Mouse (Mus musculus): ENCODE measurements around the gene 6030468B19Rik. TPM values are rescaled to one million over a fixed set of nuclear protein-coding genes. Genes with fewer than 3 reads are reported as not detected.
A peak's percentile ranks its signal among the peaks of the same experiment; 100 is the strongest.

The 6030468B19Rik gene
- polyA plus RNA-seq, 1 experiment from 2014 or later = 0.27 TPM

DNA sequence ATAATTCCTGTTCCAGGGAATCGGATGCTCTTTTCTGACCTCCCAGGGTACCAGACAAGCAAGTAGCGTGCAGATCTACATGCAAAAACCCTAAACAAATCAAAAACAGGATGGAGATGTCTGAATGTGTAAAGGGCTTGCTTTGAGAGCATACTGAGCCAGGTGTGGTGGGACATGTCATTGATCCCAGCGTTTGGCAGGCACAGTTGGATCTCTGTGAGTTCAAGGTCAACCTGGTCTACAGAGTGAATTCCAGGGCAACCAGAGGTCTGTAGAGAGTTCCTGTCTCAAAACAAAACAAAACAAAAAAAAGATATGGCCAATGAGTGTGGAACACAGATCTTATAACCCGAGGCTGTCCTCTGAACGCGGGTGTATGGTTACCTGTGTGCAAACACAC lies 26.0 kb downstream of the 6030468B19Rik start:
- Histone ChIP-seq H3K4me2 (ENCODE audit: low read depth, low read length) (no peak overlapping the region), H3K27me3 (ENCODE audit: control insufficient read depth, insufficient read depth, low read length) (no peaks in the 10 kb centered on the region), H3K4me3 (ENCODE audit: low read depth, low read length) (no peak overlapping the region), H3K4me1 (ENCODE audit: control insufficient read depth, insufficient read depth, low read length) (peaks cover 3% of the 10 kb centered on the region), H3K36me3 (replicated peaks; ENCODE audit: control insufficient read depth, insufficient read depth, low read depth, low read length) (no peaks in the 10 kb centered on the region; the same call in 1 of the 2 replicates), H3K9me3 (replicated peaks; ENCODE audit: control insufficient read depth, low read length) (no peaks in the 10 kb centered on the region), H3K9ac (replicated peaks; ENCODE audit: low read length) (no peak overlapping the region), H3K27ac (replicated peaks; ENCODE audit: low read depth, low read length) (no peak overlapping the region)
- WGBS = 88% methylated on average over 6 of the region's 6 CpGs
- no peak for ATAC-seq (replicated peaks; ENCODE audit: insufficient number of reproducible peaks, low FRiP score, low TSS enrichment, low read depth)
- DNase-seq (ENCODE audit: low spot score) = no peak

DNA sequence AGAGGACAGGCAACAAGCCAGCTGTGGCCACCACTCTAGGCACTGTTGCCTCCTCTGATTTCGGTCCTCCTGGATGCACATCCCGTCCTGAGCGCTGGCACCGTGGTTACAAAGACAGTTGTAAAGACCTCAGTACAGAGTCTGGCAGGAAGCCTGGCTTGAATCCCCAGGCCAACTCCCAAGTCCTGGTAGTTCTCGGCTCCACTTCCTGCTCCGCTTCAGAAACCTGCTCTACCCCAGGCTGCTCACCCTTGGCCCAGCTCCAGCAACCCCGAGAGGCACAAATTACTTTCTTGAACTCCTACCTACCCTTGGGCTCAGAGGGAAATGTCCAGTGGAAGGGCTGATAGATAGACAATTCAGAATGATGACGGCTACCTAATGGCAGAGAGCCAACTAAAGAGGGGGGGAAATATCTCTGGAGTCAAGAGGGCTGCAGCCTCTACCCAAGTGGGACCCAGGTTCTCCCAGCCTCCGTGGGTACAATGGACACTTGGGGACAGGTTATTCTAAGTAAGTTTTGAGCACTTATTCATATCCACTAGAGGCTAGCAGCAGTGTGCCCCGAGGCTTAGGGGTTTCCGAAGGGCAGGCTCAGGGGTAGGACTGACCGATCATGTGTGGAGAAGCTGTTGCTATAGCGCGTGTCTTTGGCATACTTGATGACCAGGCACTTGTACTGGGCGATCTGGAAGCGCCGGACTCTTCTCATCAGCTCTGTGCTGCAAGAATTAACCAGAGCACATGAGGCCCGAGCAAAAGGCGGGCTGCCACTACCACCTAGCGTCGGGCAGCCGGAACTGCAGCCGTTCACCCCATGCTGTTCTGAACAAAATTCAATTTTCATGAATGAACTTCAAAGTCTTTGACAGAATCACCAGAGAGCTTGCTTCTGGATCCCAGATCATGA lies 26.9 kb downstream of the 6030468B19Rik start:
- Histone ChIP-seq H3K4me3 (ENCODE audit: low read depth, low read length) (peak overlapping the region; percentile 67), H3K36me3 (replicated peaks; ENCODE audit: control insufficient read depth, insufficient read depth, low read depth, low read length) (no peaks in the 10 kb centered on the region; the same call in 1 of the 2 replicates), H3K27me3 (ENCODE audit: control insufficient read depth, insufficient read depth, low read length) (no peaks in the 10 kb centered on the region), H3K9ac (replicated peaks; ENCODE audit: low read length) (peak overlapping the region; percentile 81), H3K4me2 (ENCODE audit: low read depth, low read length) (peak overlapping the region; percentile 62), H3K27ac (replicated peaks; ENCODE audit: low read depth, low read length) (no peak overlapping the region; the same call in 1 of the 2 replicates), H3K4me1 (ENCODE audit: control insufficient read depth, insufficient read depth, low read length) (peaks cover 3% of the 10 kb centered on the region), H3K9me3 (replicated peaks; ENCODE audit: control insufficient read depth, low read length) (no peaks in the 10 kb centered on the region)
- 28% methylated on average over 23 of the region's 23 CpGs for WGBS
- DNase-seq (ENCODE audit: low spot score) (peak; percentile 90), ATAC-seq (replicated peaks; ENCODE audit: insufficient number of reproducible peaks, low FRiP score, low TSS enrichment, low read depth) (peak; percentile 47; the same call in 1 of the 2 replicates)

DNA sequence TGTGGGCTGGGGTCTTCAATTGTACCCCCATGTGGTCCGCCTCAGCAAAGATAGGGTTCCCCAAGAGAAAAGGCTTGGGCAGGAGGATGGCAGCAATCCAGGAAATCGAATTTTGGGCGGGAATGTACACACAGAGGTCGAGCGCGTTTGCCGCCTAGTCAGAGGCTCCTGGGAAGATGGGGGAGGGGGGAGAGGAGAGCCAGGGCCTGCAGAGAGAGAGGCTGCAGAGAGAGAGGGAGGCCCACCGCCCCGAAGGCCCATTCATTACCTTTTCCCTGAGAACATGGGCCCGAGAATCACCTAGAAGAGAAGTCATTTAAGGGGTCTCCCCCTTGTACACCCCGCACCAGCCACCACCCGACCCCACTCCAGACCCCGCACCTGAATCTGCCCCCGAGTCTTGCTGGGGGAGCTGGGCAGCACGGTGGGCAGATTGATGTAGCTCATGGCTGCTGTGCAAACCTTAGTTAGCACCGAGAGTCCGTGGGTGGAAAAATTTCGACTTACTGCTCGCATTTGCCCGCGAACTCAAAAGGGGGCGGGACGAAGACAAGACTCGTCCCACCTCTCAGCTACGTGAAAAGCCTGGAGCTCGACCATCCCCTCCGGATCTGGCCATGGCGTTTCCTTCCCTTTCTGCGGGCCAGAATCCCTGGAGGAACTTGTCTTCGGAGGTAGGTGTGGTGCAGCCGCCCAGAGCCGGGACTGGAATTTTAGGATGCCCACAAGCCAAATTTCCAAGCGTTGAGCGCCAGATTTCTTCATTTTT lies 28.1 kb downstream of the 6030468B19Rik start, which contains the start of the genes Afmid and Tk1:
Afmid (plus strand) TSS at position 592 of the 769 bp plus-strand sequence.
Tk1 (minus strand) TSS at position 760 of the 769 bp plus-strand sequence.
- Histone ChIP-seq H3K36me3 (replicated peaks; ENCODE audit: control insufficient read depth, insufficient read depth, low read depth, low read length) (no peaks in the 10 kb centered on the region; the same call in 1 of the 2 replicates), H3K9ac (replicated peaks; ENCODE audit: low read length) (peak within 1 kb of the TSS; percentile 81), H3K4me2 (ENCODE audit: low read depth, low read length) (peak within 1 kb of the TSS; percentile 62), H3K27me3 (ENCODE audit: control insufficient read depth, insufficient read depth, low read length) (no peaks in the 10 kb centered on the region), H3K4me1 (ENCODE audit: control insufficient read depth, insufficient read depth, low read length) (peaks cover 3% of the 10 kb centered on the region), H3K4me3 (ENCODE audit: low read depth, low read length) (peak within 1 kb of the TSS; percentile 67), H3K9me3 (replicated peaks; ENCODE audit: control insufficient read depth, low read length) (no peaks in the 10 kb centered on the region), H3K27ac (replicated peaks; ENCODE audit: low read depth, low read length) (peak within 1 kb of the TSS; percentile 89)
- DNase-seq (ENCODE audit: low spot score) (peak; percentile 94), ATAC-seq (replicated peaks; ENCODE audit: insufficient number of reproducible peaks, low FRiP score, low TSS enrichment, low read depth) (peak; percentile 45)
- WGBS = 0% methylated on average over 34 of the region's 34 CpGs

DNA sequence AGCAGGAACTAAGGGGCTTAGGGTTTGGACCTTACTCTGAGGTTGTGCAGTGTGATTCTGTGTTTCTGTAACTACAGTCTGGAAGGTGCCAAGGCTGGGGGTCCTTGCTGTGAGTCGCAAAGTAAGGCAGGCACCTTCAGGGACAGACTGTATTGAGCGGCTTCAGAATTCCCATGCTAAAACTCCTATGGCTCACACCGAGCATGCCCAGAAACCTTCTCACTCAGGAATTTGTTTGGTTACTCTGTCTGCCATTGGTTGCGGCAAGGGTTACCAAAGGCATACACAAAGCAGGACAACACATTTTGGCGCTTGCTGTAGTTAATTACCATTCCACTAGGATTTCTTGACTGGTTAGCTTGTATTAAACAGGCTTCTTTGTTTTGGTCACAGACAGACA lies 28.7 kb downstream of the 6030468B19Rik start:
- Histone ChIP-seq H3K9ac (replicated peaks; ENCODE audit: low read length) (peak overlapping the region; percentile 81), H3K36me3 (replicated peaks; ENCODE audit: control insufficient read depth, insufficient read depth, low read depth, low read length) (no peaks in the 10 kb centered on the region; the same call in 1 of the 2 replicates), H3K27ac (replicated peaks; ENCODE audit: low read depth, low read length) (peak overlapping the region; percentile 89), H3K4me1 (ENCODE audit: control insufficient read depth, insufficient read depth, low read length) (peaks cover 3% of the 10 kb centered on the region), H3K27me3 (ENCODE audit: control insufficient read depth, insufficient read depth, low read length) (no peaks in the 10 kb centered on the region), H3K9me3 (replicated peaks; ENCODE audit: control insufficient read depth, low read length) (no peaks in the 10 kb centered on the region), H3K4me3 (ENCODE audit: low read depth, low read length) (peak overlapping the region; percentile 67), H3K4me2 (ENCODE audit: low read depth, low read length) (peak overlapping the region; percentile 62)
- DNase-seq (ENCODE audit: low spot score) = peak; percentile 63
- 4% methylated on average over 5 of the region's 5 CpGs for WGBS
- ATAC-seq (replicated peaks; ENCODE audit: insufficient number of reproducible peaks, low FRiP score, low TSS enrichment, low read depth) = no peak; the same call in 1 of the 2 replicates

DNA sequence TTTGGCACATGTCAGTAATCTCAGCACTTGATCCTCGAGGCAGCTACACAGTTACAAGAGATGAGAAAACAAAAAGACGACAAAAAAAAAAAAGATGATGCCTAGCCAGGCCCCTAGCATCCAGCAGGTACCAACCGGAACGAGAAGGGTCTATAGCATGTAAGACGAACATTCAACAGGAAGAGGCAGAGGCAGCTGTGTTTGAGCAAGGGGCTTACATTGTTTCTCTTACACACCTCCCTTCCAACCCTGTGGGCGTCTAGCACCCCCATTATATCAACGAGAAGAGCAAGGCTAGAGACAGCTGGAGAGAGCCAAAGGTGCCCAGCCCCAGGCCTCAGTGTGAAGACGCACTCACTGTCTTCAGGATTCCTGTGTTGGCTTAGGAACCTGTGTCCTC lies 29.5 kb downstream of the 6030468B19Rik start:
- H3K4me1 ChIP-seq (ENCODE audit: control insufficient read depth, insufficient read depth, low read length) = peaks cover 3% of the 10 kb centered on the region
- H3K27ac ChIP-seq (replicated peaks; ENCODE audit: low read depth, low read length) = peak overlapping the region; percentile 89
- H3K36me3 ChIP-seq (replicated peaks; ENCODE audit: control insufficient read depth, insufficient read depth, low read depth, low read length) = no peaks in the 10 kb centered on the region; the same call in 1 of the 2 replicates
- no peaks in the 10 kb centered on the region for H3K27me3 ChIP-seq (ENCODE audit: control insufficient read depth, insufficient read depth, low read length)
- H3K9ac ChIP-seq (replicated peaks; ENCODE audit: low read length) = no peak overlapping the region; the same call in 1 of the 2 replicates
- WGBS = 64% methylated on average over 8 of the region's 8 CpGs
- H3K4me3 ChIP-seq (ENCODE audit: low read depth, low read length) = no peak overlapping the region
- DNase-seq (ENCODE audit: low spot score) = no peak
- peak overlapping the region; percentile 62 for H3K4me2 ChIP-seq (ENCODE audit: low read depth, low read length)
- no peak for ATAC-seq (replicated peaks; ENCODE audit: insufficient number of reproducible peaks, low FRiP score, low TSS enrichment, low read depth)
- no peaks in the 10 kb centered on the region for H3K9me3 ChIP-seq (replicated peaks; ENCODE audit: control insufficient read depth, low read length)

DNA sequence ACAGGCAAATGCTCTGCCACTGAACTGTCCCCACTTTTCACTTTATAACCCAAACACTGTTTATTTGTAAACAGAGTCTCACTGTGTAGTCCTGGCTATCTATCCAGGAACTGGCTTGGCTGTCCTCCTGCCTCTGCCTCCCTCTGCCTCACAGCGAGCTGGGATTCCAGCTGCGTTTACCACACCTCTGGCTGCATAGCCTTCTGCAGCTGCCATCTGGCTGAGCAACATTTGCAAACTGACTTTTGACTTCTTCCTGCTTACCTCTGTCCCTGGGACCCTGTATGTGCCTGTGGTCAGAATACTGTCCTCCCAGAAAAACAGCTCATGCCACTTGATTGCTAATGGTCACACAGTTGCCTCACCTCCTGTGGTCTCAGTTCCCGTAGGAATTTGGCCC lies 29.9 kb downstream of the 6030468B19Rik start:
- no peak for DNase-seq (ENCODE audit: low spot score)
- no peak overlapping the region for H3K4me3 ChIP-seq (ENCODE audit: low read depth, low read length)
- H3K36me3 ChIP-seq (replicated peaks; ENCODE audit: control insufficient read depth, insufficient read depth, low read depth, low read length) = no peaks in the 10 kb centered on the region; the same call in 1 of the 2 replicates
- no peaks in the 10 kb centered on the region for H3K27me3 ChIP-seq (ENCODE audit: control insufficient read depth, insufficient read depth, low read length)
- H3K4me1 ChIP-seq (ENCODE audit: control insufficient read depth, insufficient read depth, low read length) = peaks cover 3% of the 10 kb centered on the region
- no peaks in the 10 kb centered on the region for H3K9me3 ChIP-seq (replicated peaks; ENCODE audit: control insufficient read depth, low read length)
- H3K9ac ChIP-seq (replicated peaks; ENCODE audit: low read length) = no peak overlapping the region
- ATAC-seq (replicated peaks; ENCODE audit: insufficient number of reproducible peaks, low FRiP score, low TSS enrichment, low read depth) = no peak
- H3K4me2 ChIP-seq (ENCODE audit: low read depth, low read length) = no peak overlapping the region
- H3K27ac ChIP-seq (replicated peaks; ENCODE audit: low read depth, low read length) = peak overlapping the region; percentile 89; the same call in 1 of the 2 replicates
- WGBS = 71% methylated on average over 3 of the region's 3 CpGs

DNA sequence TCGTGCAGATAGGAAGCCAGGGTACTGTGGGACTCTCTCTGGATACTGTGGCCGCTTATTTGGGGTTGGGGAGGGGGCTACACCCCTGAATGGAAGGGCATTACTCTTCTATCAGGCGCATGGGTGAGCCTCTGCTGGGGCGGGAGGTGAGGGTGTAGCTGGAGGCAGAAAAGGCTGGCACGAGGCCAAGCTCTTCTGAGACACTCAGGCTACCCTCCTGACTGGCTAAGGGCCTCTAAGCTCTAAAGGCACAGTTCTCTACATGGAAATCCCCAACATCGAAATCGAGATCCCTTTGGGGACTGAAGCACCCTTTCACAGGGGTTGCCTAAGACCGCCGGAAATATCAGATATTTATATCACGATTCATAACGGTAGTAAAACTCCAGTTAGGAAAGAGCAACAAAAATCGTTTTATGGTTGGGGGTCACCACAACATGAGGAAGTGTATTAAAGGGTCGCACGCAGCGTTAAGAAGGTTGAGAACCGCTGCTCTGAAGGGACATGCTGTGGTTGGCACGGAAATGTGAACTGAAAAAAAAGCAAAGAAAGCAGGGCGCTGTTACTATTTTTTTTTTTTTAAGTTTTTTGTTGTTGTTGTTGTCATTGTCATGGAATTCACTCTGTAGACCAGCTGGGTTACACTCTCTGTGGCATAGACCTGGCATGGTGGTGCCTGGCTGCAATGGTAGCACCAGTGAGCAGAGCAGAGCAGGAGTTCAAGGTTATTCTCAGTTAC lies 30.9 kb downstream of the 6030468B19Rik start:
- no peak overlapping the region for H3K9ac ChIP-seq (replicated peaks; ENCODE audit: low read length)
- 86% methylated on average over 18 of the region's 18 CpGs for WGBS
- no peak overlapping the region for H3K4me2 ChIP-seq (ENCODE audit: low read depth, low read length)
- H3K4me3 ChIP-seq (ENCODE audit: low read depth, low read length) = no peak overlapping the region
- H3K4me1 ChIP-seq (ENCODE audit: control insufficient read depth, insufficient read depth, low read length) = peaks cover 3% of the 10 kb centered on the region
- ATAC-seq (replicated peaks; ENCODE audit: insufficient number of reproducible peaks, low FRiP score, low TSS enrichment, low read depth) (no peak), DNase-seq (ENCODE audit: low spot score) (no peak)
- H3K36me3 ChIP-seq (replicated peaks; ENCODE audit: control insufficient read depth, insufficient read depth, low read depth, low read length) = no peaks in the 10 kb centered on the region
- no peak overlapping the region for H3K27ac ChIP-seq (replicated peaks; ENCODE audit: low read depth, low read length)
- H3K27me3 ChIP-seq (ENCODE audit: control insufficient read depth, insufficient read depth, low read length) = no peaks in the 10 kb centered on the region
- no peaks in the 10 kb centered on the region for H3K9me3 ChIP-seq (replicated peaks; ENCODE audit: control insufficient read depth, low read length)

Data from embryonic facial prominence, embryonic 11.5 days (tissue).